Comparison of ENCODE assay signal across 9 mouse cellular contexts in the genomic region with DNA sequence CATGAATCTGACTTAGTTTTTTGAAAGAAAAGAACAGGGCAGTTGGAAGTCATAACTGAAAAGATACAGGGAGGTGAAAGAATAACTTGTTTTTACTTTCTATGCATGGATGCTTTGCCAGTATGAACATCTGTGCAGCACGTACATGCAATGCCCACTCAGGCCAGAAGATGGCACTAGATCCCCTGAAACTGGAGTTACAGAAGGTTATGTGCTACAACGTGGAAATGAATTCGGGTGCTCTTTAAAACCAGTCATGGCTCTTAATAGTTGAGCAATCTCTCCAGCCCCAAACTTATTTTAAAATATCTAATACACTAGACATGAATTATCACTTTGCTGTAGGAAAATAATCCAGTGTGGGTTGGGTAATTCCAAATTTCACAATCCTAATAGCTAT.
A peak's percentile ranks its signal among the peaks of the same experiment; 100 is the strongest.
DNase-seq lines count a peak whose midpoint lies in the region; ATAC-seq lines count a peak whose summit lies in the region.
"Had no signal": no experiment of that assay in that cellular context is flagged by ENCODE, and none has a peak within 500 bp of the region (broad histone marks: within the 10 kb centered on the region; RNA-seq: fewer than 3 reads in every experiment).

No protein-coding gene starts in this region.

- H3K27me3 ChIP-seq in forebrain, embryonic 13.5 days: no peaks in the 10 kb centered on the region
- H3K27me3 ChIP-seq: limb, embryonic 12.5 days had no signal

- ATAC-seq in forebrain, embryonic 13.5 days: peak; percentile 74
- ATAC-seq in hematopoietic stem cell, adult 5-6 weeks (replicated peaks in 1 of 2; ENCODE audit: insufficient read depth in 1 of 2, low FRiP score in 2 of 2, low TSS enrichment in 1 of 2, low read depth in 1 of 2, poor library complexity in 2 of 2, severe bottlenecking in 2 of 2): peak; percentile 82 to 92
- ATAC-seq in inflammation-experienced regulatory T-cells, adult 6 months: no peak

- H3K4me2 ChIP-seq in forebrain, embryonic 13.5 days: no peak overlapping the region
- H3K4me2 ChIP-seq: limb, embryonic 12.5 days had no signal

- DNase-seq in NIH3T3 (ENCODE audit: low read depth): peak; percentile 91
- peak; percentile 34 for DNase-seq in c-Kit-positive CD71-positive TER-119-negative erythroid progenitor cells, embryonic 14.5 days (ENCODE audit: low read depth)
- peak; percentile 93 to 97 for DNase-seq in layer of hippocampus, postnatal 10 days (ENCODE audit: low spot score in 2 of 2)
- peak; percentile 95 for DNase-seq in lung, postnatal 36 days
- peak; percentile 77 for DNase-seq in skeletal muscle tissue, adult 2 months (ENCODE audit: low read depth, low spot score)

- 6% methylated on average over 3 of the region's 3 CpGs for WGBS in forebrain, embryonic 13.5 days

- H3K27ac ChIP-seq in forebrain, embryonic 13.5 days: no peak overlapping the region
- H3K27ac ChIP-seq: limb, embryonic 12.5 days had no signal

- H3K4me3 ChIP-seq in forebrain, embryonic 13.5 days: no peak overlapping the region
- H3K4me3 ChIP-seq: limb, embryonic 12.5 days had no signal

- H3K9ac ChIP-seq in forebrain, embryonic 13.5 days: no peak overlapping the region
- H3K9ac ChIP-seq: limb, embryonic 12.5 days had no signal

- no peaks in the 10 kb centered on the region for H3K9me3 ChIP-seq in forebrain, embryonic 13.5 days (replicated peaks)
- H3K9me3 ChIP-seq: limb, embryonic 12.5 days had no signal

- no peaks in the 10 kb centered on the region for H3K4me1 ChIP-seq in forebrain, embryonic 13.5 days
- H3K4me1 ChIP-seq: limb, embryonic 12.5 days had no signal

- H3K36me3 ChIP-seq in forebrain, embryonic 13.5 days (ENCODE audit: poor library complexity, severe bottlenecking): no peaks in the 10 kb centered on the region
- H3K36me3 ChIP-seq: limb, embryonic 12.5 days had no signal

Comparison
In these comparisons a context has a peak if more than half of its experiments do, and no peak if none do; other contexts are left out.
1. DNase-seq: peak in every context shown above with its lines; median percentile 95 in layer of hippocampus, postnatal 10 days; 95 in lung, postnatal 36 days; 91 in NIH3T3; 77 in skeletal muscle tissue, adult 2 months; 34 in c-Kit-positive CD71-positive TER-119-negative erythroid progenitor cells, embryonic 14.5 days.